Mouse (Mus musculus) hindbrain, embryonic 15.5 days (tissue): ENCODE measurements around the gene Asgr2. TPM values are rescaled to one million over a fixed set of nuclear protein-coding genes. Genes with fewer than 3 reads are reported as not detected.
"Not testable (repeated sequence)": the region's sequence is repeated elsewhere in the genome, so short reads cannot be mapped to it uniquely, and the experiment has no call there.

Experiments
- ATAC-seq: fragments of 200-750 bp; cut with Nextera tagmentation; 2 replicates; pipeline ENCODE4 v1.8.0; 2017; ENCODE audit warnings: low read depth, moderate number of reproducible peaks, moderate TSS enrichment; ENCODE audit not compliant: low FRiP score
- H3K27ac ChIP-seq: fragments of 300-500 bp; sonication (generic); replicated peaks from 2 replicates; pipeline ENCODE4 v1.5.1; 2015; ENCODE audit warnings: mild to moderate bottlenecking, inconsistent platforms
- H3K27me3 ChIP-seq: fragments of 300-500 bp; sonication (generic); 2 replicates; pipeline ENCODE4 v1.6.1; 2015; ENCODE audit warnings: control low read depth, inconsistent platforms
- H3K36me3 ChIP-seq: fragments of 300-500 bp; sonication (generic); 2 replicates; pipeline ENCODE4 v1.6.1; 2015; ENCODE audit warnings: control low read depth, inconsistent platforms
- H3K4me1 ChIP-seq: fragments of 300-500 bp; sonication (generic); replicated peaks from 2 replicates; pipeline ENCODE4 v1.6.1; 2015; ENCODE audit warnings: control low read depth, inconsistent platforms
- H3K4me2 ChIP-seq: fragments of 300-500 bp; sonication (generic); 2 replicates; pipeline ENCODE4 v1.6.1; 2015; ENCODE audit warnings: moderate library complexity, mild to moderate bottlenecking, inconsistent platforms
- H3K4me3 ChIP-seq: fragments of 300-500 bp; sonication (generic); 2 replicates; pipeline ENCODE4 v1.5.1; 2015; ENCODE audit warnings: mild to moderate bottlenecking, inconsistent platforms
- H3K9ac ChIP-seq: fragments of 300-500 bp; sonication (generic); 2 replicates; pipeline ENCODE4 v1.6.1; 2015; ENCODE audit warnings: inconsistent platforms
- H3K9me3 ChIP-seq: fragments of 300-500 bp; sonication (generic); 2 replicates; pipeline ENCODE4 v1.6.1; 2016; ENCODE audit warnings: control low read depth, inconsistent platforms
- WGBS: fragments of 180-500 bp; shearing (Covaris S2); methylation state at CpG from one replicate; pipeline ENCODE4 v1.1.7; 2015; 5-methylcytosine and 5-hydroxymethylcytosine counted together
- polyA plus RNA-seq: library from polyadenylated mRNA; unstranded; fragments of >200 nt; fragmentation: Nextera tagmentation; extraction: Ambion mirVana; gene quantifications from 2 replicates; pipeline ENCODE4 v1.2.1, GENCODE M21; 2015

Asgr2 gene
- polyA plus RNA-seq, 1 experiment from 2014 or later = not detected

GRCm38 (mm10) chr11:70099809-70100208 lies 7.4 kb downstream of the Asgr2 start:
- WGBS = 85% methylated on average over 2 of the region's 2 CpGs
- Histone ChIP-seq H3K4me1 (no peaks in the 10 kb centered on the region), H3K9ac (no peak overlapping the region), H3K4me3 (no peak overlapping the region), H3K27ac (no peak overlapping the region), H3K9me3 (no peaks in the 10 kb centered on the region), H3K36me3 (no peaks in the 10 kb centered on the region), H3K27me3 (no peaks in the 10 kb centered on the region), H3K4me2 (no peak overlapping the region)
- no peak for ATAC-seq

- no peak overlapping the region for H3K4me3 ChIP-seq
- H3K27ac ChIP-seq = no peak overlapping the region
- H3K36me3 ChIP-seq = no peaks in the 10 kb centered on the region
- no peaks in the 10 kb centered on the region for H3K27me3 ChIP-seq
- ATAC-seq = no peak
- no peak overlapping the region for H3K4me2 ChIP-seq
- H3K4me1 ChIP-seq = no peaks in the 10 kb centered on the region
- 84% methylated on average over 14 of the region's 14 CpGs for WGBS
- H3K9me3 ChIP-seq = no peaks in the 10 kb centered on the region
- no peak overlapping the region for H3K9ac ChIP-seq
These were observed 11.4 kb downstream of the Asgr2 start for GRCm38 (mm10) chr11:70103701-70104315.

- no peak overlapping the region for H3K4me2 ChIP-seq
- no peak for ATAC-seq
- H3K27ac ChIP-seq = no peak overlapping the region
- no peaks in the 10 kb centered on the region for H3K9me3 ChIP-seq
- no peak overlapping the region for H3K4me3 ChIP-seq
- WGBS = 77% methylated on average over 8 of the region's 8 CpGs
- no peaks in the 10 kb centered on the region for H3K4me1 ChIP-seq
- H3K27me3 ChIP-seq = no peaks in the 10 kb centered on the region
- no peak overlapping the region for H3K9ac ChIP-seq
- H3K36me3 ChIP-seq = no peaks in the 10 kb centered on the region
These were observed 14.6 kb downstream of the Asgr2 start for GRCm38 (mm10) chr11:70107085-70107484.

DNA sequence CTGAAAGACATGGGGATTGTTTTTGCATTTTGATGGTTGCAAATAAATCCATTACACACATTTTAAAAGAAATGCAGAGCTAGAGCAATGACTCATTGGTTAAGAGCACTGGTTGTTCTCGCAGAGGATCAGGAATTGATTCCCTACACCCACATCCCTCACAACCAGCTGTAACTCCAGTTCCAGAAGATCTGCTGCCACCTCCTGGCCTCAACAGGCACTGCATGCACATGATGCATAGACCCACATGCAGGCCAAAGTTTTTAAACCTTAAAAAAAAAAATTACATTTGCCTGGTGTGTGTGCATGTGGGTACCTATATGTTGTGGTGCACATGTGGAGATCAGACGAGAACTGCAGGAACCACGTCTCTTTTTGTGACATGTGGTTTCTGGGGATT lies 17.7 kb downstream of the Asgr2 start:
- Histone ChIP-seq H3K27me3 (no peaks in the 10 kb centered on the region), H3K4me3 (no peak overlapping the region), H3K36me3 (no peaks in the 10 kb centered on the region), H3K9me3 (no peaks in the 10 kb centered on the region), H3K4me1 (no peaks in the 10 kb centered on the region), H3K27ac (no peak overlapping the region), H3K4me2 (no peak overlapping the region), H3K9ac (no peak overlapping the region)
- ATAC-seq = no peak
- WGBS = 83% methylated on average over 3 of the region's 3 CpGs

DNA sequence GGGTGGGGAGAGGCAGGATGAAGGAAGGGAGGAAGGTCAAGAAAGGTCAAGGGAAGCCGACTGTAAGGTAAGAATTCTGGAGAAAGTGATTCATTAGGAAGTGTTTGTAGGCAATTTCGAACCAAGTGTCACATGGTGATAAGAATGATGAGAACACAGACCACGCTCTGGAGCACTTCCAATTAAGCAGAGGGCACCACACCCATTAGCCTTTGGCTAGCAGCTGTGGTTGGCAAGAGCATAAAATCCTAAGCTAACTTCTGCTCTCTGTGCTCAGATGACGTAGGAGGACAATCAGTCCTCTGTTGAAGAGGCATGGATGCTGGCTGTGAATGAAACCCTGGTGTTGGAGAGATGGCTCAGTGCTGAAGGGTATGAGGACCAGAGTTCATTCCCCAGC lies 22.1 kb downstream of the Asgr2 start:
- Histone ChIP-seq H3K36me3 (no peaks in the 10 kb centered on the region), H3K9me3 (no peaks in the 10 kb centered on the region), H3K9ac (no peak overlapping the region), H3K4me2 (no peak overlapping the region), H3K27ac (no peak overlapping the region), H3K27me3 (no peaks in the 10 kb centered on the region), H3K4me3 (no peak overlapping the region), H3K4me1 (no peaks in the 10 kb centered on the region)
- WGBS = 68% methylated on average over 4 of the region's 4 CpGs
- no peak for ATAC-seq

- Histone ChIP-seq H3K4me1 (no peaks in the 10 kb centered on the region), H3K9me3 (no peaks in the 10 kb centered on the region), H3K36me3 (no peaks in the 10 kb centered on the region), H3K9ac (no peak overlapping the region), H3K4me3 (no peak overlapping the region), H3K4me2 (no peak overlapping the region), H3K27ac (no peak overlapping the region), H3K27me3 (no peaks in the 10 kb centered on the region)
- 96% methylated on average over 3 of the region's 3 CpGs for WGBS
- no peak for ATAC-seq
These were observed 23.5 kb downstream of the Asgr2 start for GRCm38 (mm10) chr11:70115901-70116300.

GRCm38 (mm10) chr11:70129926-70130379 lies 37.5 kb downstream of the Asgr2 start, which contains the start of gene Mgl2:
Mgl2 (plus strand) TSS chr11:70130329.
- Histone ChIP-seq H3K4me1 (no peaks in the 10 kb centered on the region), H3K27ac (no peak within 1 kb of the TSS), H3K4me3 (no peak within 1 kb of the TSS), H3K36me3 (no peaks in the 10 kb centered on the region), H3K9me3 (no peaks in the 10 kb centered on the region), H3K9ac (no peak within 1 kb of the TSS), H3K4me2 (no peak within 1 kb of the TSS), H3K27me3 (no peaks in the 10 kb centered on the region)
- no peak for ATAC-seq
- WGBS = 89% methylated on average over 9 of the region's 9 CpGs

DNA sequence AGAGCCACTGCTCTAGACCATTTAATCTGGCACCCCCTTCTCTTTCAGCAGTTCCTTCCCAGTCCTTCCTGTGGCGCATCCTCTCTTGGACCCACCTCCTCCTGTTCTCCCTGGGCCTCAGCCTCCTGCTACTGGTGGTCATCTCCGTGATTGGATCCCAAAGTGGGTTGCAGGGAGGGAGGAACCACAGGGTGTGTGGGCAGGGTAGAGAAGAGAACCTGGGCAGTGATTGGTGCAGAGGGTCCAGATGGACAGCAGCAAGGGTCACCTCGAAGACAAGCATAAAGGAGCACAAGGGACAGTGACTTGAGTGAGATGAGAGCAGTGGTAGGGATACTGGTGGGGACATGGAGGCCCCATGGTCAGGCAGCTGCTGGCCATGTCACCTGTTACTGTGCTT lies 42.6 kb downstream of the Asgr2 start:
- WGBS = 76% methylated on average over 3 of the region's 3 CpGs
- H3K27ac ChIP-seq, H3K36me3 ChIP-seq, H3K4me2 ChIP-seq, H3K9ac ChIP-seq, H3K4me3 ChIP-seq, H3K4me1 ChIP-seq, H3K9me3 ChIP-seq, H3K27me3 ChIP-seq, ATAC-seq: not testable (repeated sequence)

DNA sequence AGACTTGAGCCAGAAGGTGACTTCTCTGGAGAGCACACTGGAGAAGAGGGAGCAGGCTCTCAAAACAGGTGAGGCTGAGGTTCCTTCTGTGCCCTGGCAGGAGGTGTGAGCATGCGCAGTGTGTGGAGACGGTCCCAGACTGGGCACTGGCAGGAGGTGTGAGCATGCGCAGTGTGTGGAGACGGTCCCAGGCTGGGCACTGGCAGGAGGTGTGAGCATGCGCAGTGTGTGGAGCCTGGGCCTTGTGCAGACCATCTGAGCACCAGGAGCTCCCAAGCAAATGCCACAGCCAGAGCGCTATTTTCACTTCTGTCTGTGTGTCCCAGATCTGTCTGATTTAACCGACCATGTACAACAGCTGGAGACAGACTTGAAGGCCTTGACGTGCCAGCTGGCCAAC lies 43.5 kb downstream of the Asgr2 start:
- ATAC-seq, H3K27me3 ChIP-seq, H3K36me3 ChIP-seq, H3K27ac ChIP-seq, H3K4me1 ChIP-seq, H3K9me3 ChIP-seq, H3K4me3 ChIP-seq, H3K9ac ChIP-seq, H3K4me2 ChIP-seq: not testable (repeated sequence)
- WGBS = 85% methylated on average over 8 of the region's 8 CpGs

DNA sequence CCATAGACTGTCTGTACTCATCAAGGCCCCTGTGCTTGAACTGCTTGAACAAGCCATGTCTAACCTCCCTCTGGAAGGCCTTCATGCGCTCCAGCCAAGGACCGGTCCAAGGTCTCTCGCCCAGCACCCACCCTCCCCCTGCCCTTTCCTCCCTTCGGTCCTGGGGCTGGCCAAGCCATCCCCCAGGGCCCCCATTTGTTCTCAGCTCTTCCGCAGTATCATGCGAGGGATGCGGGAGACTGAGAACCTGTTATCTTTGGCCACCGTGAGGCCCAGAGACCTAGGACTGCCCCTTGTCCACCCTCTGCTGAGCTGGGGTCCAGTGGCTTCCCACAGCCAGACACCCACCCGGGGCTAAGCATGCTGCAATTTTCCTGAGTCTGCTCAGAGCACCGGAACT lies 46.7 kb downstream of the Asgr2 start:
- H3K9me3 ChIP-seq = no peaks in the 10 kb centered on the region
- H3K36me3 ChIP-seq = no peaks in the 10 kb centered on the region
- no peak overlapping the region for H3K9ac ChIP-seq
- 88% methylated on average over 10 of the region's 10 CpGs for WGBS
- no peaks in the 10 kb centered on the region for H3K27me3 ChIP-seq
- no peak overlapping the region for H3K4me2 ChIP-seq
- H3K27ac ChIP-seq = no peak overlapping the region
- H3K4me1 ChIP-seq = no peaks in the 10 kb centered on the region
- no peak overlapping the region for H3K4me3 ChIP-seq
- ATAC-seq = no peak

- Histone ChIP-seq H3K9me3 (no peaks in the 10 kb centered on the region), H3K27me3 (no peaks in the 10 kb centered on the region), H3K9ac (no peak overlapping the region), H3K36me3 (no peaks in the 10 kb centered on the region), H3K4me3 (no peak overlapping the region), H3K4me1 (no peaks in the 10 kb centered on the region), H3K4me2 (no peak overlapping the region), H3K27ac (no peak overlapping the region)
- ATAC-seq = no peak
- 64% methylated on average over 3 of the region's 3 CpGs for WGBS
These were observed 58.6 kb downstream of the Asgr2 start for GRCm38 (mm10) chr11:70151072-70151471.
